Mouse (Mus musculus) frontal cortex, postnatal 14 days (tissue): ENCODE measurements at regions not wholly inside any gene's neighbourhood (a gene's known extent, or its start where the extent isn't known, plus 50 kb on each side); places are given as distances from the start of the nearest gene placed in this dataset.

Experiments used
- DNase-seq, 2 experiments: peaks; one replicate each; pipeline ENCODE4 v3.0.0; 2022; ENCODE audit warnings: low spot score in 2 of 2

DNA sequence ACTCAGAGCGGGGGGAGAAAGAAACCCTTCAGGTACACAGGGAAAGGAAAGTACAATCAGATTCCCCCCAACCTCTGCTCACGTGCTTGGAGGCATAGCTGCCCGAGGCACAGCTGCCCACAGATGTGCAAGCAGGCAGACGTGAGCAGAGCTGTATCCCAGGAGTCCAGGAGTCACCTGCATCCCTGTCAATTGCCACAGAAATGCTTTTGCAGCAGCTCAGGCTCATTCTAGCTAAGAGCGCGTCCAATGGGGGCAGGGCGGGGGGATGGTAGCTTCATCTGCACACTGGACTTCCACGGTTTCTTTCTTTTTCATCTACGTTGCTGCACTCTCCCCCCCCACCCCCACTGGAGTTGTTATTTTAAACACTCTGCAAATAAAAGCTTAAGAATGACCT is 66.0 kb upstream of the Fat4 start:
- DNase-seq: no peak

GRCm38 (mm10) chr3:38820315-38820714 is 66.4 kb upstream of the Fat4 start:
- peak; percentile 5 to 6 for DNase-seq

DNA sequence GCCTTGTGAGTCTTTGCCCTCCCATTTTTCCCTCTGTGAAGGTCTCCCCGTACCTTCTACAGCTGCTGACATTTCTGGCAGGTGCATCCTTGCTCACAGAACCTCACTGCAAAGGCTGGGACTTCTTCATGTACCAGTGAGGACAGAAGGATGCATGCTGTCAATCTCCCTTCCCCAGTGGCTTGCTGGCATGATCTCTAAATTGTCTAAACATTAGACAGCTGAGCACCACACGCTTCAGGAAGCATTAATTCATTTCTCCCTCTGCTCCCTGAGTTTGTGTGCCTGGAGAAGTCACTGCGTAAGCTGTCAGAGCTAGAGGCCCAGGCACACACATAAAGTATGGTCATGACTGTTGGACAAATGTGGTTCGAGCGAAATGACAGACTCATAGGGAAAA is 69.1 kb upstream of the Fat4 start:
- no peak for DNase-seq

- DNase-seq: no peak
These were observed 74.3 kb upstream of the Fat4 start for GRCm38 (mm10) chr3:38812457-38812856.

DNA sequence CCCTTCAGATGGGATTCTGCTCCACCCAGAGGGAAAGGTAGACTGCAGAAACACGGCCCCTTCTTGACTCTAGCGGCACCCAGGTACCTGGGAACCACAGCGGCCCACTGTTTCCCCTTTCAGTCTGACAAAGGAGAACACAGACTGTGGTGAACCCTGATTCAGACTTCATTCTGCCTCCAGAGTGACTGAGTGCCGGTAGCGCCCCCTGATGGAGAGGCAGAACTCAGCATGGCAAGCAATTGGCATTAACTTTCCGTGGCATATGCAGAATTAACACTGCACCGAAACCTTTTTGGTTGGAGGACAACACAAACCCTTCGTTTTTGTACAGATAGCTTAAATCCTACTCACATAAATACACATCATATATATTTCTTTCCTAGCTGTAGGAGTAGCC is 75.1 kb upstream of the Fat4 start:
- DNase-seq: no peak

DNA sequence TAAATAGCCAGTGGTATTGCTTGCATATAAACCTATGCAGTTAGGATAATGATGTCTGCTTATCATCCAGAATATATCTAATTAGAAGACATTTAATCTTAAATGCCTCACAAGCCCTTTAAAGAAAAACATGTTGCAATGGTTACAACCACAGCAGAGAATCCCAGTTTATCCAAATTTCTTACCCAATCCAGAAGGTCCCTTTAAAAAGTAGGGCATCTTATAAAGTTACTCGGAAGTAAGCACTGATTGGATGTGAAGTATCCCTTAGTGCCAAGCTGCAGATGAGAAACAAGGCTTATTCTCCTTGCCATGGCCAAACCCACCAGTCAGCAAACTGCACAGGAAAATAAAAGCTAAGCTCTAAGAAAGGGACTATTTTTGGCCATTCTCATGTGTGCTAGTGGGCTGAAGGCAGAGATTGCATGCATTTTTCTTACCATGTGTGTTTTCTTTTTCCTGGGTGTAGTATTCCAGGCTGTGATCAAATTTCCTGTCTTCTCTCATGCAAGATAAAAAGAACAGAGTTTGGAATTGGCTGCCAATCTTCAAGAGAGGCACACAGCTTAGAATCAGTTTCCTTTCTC is 80.2 kb upstream of the Fat4 start:
- DNase-seq: no peak

GRCm38 (mm10) chr3:38806036-38806435 is 80.7 kb upstream of the Fat4 start:
- DNase-seq: no peak

GRCm38 (mm10) chr3:38795646-38796301 is 91.0 kb upstream of the Fat4 start:
- DNase-seq: no peak

DNA sequence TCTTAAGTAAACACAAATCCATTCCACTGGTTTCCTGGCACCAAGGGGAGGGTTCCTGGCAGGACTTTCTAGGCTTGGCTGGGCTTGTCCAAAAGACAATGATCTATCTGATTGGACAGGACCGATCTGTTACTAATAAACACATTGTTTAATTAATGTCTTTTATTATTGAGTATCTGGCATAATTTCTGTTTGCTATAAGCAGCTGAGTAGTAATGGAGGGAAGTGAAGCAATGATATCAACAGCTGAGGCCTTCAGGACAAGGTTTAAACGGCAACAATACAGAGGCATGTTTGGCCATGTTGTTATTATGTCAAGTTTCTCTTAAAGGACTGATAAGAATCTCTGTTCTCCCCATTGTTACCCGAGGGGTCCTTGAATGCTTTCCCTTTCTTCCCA is 93.5 kb upstream of the Fat4 start:
- DNase-seq: no peak

DNA sequence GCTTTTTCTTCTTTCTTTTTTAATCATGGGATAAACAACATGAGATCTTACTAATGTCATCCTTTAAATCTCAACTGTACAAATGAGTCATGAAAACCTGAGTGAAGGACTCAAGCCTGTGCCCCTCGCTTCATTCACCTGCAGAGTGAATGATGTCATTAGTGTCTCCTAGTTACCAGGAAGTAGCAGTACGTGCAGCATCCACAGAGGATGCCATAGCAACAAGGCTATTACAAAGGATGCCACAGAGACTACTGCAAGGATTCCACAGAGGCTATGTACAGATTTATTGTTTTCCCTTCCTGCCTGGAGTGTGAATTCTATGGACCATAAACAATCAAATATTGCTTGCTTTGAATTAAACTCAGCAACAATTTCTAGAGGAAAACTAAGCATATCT is 98.0 kb upstream of the Fat4 start:
- no peak for DNase-seq

DNA sequence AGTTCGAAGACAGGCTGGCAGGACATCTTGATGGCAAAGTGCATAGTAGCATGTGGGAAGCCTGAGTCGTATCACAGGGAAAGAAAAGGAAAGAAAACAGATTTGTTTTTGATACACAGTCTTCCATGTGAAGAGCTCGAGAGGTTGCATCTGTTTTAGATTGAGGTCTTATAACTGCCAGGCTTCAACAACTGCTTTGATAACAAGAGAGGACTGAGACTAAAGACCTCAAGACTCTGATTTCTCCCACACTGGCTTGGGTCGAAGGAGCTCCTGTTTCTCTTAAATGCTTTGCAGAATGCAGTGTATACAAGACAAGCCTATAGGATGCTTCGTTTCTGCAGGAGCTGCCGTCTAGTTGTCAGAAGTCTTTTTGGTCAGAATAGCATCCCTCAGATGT is 103.0 kb upstream of the Fat4 start:
- no peak for DNase-seq

DNA sequence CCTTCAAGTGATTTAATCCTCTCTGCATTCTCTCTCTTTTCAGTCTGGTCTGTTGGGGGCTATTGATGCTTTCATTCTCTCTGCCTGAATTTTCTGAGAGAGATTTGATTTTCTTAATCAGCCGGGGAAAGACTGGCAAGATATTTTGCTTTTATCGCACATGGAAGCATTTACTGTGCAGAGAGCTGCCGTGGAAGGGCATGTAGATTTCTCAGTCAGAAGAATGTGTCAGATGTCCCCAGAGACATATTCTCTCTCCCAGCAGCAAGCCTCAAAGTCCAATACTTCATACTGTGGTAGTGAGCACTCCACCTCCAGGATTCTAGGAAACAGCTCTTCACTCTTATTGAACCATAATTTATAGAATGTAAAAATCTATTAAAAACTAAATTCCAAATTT is 103.7 kb upstream of the Fat4 start:
- DNase-seq: no peak

GRCm38 (mm10) chr3:38776743-38777366 is 109.9 kb upstream of the Fat4 start:
- no peak for DNase-seq

DNA sequence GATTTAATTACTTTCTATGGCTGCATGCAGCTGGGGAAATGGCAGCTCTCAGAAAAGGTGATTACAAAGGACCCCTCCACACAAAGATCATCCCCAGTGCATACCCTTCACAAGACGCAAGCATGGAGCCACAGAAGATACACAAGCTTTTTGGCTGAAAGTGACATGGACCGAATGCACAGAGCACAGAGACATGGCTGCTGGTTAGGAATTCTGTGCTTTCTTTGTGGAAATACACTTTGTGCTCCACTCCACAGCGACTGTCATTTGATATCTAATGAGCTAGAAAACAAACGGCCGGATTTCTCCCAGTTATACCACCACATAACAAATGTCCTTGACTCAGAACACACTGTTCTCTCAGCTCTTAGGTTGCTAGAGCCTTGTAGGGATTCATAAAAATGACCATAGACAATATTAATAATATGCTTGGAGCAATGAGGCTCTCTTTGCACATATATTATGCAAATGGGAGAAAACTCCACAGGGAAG is 132.1 kb upstream of the Fat4 start:
- no peak for DNase-seq

DNA sequence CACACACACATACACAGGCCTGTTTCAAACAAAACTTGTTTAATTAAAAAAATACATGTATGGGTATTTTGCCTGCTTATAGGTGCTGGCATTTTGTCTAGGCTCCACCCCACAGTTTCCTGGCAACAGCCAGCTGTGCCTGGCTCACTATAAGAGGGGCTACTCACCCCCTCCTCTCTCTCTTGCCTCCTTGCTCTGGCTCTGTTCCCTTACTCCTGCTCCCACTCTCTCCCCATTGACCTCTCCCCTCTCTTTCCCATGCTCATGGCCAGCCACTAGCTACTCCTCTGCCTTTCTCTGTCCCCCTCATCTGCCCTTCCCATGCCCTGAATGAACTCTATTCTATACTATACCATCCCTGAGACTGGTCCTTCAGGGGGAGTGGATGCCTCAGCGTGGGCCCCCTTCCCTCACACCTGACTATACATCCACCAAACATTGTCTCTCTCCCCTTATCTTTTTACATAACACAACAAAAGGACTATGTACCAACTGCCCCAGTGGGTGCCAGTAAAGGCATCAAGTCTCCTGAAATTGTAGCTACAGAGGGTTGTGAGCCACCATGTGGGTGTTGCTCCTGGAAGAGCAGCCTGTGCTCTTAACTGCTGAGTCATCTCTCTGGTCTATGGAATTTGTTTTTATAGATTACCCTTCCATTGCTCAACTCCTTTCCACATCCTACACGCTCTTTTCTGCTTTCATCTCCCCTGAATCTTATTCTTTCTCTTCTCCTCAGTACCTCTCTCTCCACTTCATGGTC is 133.1 kb upstream of the Fat4 start:
- no peak for DNase-seq

DNA sequence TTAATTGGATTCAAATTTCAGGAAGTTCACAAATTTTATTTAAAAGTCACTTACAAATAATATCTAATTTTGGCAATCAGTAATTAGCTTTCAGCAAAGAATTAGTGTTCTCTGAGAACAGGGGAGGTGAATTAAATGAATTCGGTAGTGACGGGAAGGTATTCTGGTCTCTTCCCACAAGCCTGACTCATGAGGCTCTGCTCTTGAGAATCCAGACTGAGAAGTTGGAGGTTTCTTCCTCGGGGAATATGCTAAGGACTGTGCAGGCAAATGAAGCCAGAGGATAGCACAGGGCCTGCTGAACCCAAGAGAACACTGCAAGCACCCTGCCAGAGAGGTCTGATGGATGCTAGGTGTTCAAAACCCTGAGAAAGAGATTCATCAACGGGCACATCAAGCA is 144.6 kb upstream of the Fat4 start:
- DNase-seq: no peak

GRCm38 (mm10) chr3:38722606-38723005 is 164.1 kb upstream of the Fat4 start:
- DNase-seq: no peak

DNA sequence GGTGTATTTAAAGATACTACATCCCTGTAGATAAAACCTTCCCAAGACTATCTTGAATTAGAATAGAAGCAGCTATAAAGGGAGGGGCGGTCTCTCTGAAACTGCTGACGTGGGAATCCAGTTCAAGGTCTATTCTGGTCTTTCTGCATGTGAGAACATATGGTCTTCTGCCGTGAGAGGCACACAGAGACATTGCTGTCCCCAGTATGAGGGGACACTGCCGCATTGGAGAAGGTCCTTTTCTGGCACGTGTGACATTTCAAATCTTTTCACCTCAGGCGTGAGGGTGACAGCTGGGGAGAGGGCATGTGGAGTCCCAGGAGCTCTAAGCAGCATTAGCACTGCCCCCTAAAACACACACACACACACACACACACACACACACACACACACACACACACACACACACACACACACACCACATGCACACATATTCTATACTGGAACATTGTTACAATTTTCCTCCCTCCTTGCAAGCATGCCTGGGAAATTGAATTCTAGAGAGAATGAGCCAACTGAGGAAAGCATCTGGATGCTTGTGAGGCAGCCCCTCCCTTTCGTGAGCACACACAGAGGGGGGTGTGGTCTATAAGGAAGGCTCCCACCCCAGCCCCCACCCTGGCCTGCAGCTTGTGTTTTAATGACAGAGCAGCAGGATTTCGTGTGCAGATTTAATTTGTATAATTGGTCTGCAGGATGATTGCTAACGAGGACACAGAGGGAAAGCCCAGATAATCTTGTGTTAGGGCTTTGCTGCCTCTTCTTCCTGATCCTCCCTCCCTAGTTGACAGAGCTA is 174.5 kb upstream of the Fat4 start:
- DNase-seq: no peak

DNA sequence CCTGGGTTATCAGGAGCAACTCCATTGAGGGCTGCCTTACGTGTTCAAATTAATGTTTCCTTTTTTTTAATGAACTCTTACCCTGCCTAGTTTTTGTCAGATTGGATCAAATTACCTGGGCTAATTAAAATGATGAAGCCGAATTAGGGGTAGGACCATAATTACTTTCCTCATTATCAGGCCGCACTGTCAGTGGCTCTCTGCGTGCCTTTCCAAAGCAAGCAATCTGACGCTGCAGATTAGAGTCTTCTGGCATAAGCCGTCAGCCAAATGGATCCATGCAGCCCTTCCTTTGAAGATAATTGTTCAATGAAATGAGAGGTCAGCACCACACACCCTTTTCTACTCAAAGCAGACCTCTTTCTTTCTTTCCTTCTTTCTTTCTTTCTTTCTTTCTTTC is 175.5 kb upstream of the Fat4 start:
- no peak for DNase-seq

DNA sequence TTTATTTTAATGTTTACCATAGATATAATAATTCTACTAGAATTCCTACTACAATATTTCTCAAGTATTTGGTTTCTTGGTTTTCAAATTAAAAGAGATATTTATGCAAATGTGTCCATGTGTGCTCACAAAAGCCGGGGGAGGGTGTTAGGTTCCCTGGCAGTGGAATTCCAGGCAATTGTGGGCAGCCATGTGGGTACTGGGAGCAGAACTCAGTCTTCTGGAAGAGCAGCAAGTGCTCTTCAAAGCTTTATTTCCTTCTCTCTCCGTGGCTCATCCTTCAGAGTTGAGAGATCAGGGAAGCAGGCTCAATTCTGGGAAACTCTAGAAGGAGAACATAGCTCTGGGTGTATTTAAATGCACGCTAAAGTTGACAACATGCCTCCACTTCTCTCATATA is 178.8 kb upstream of the Fat4 start:
- no peak for DNase-seq

GRCm38 (mm10) chr3:38699206-38699605 is 187.5 kb upstream of the Fat4 start:
- DNase-seq: no peak

DNA sequence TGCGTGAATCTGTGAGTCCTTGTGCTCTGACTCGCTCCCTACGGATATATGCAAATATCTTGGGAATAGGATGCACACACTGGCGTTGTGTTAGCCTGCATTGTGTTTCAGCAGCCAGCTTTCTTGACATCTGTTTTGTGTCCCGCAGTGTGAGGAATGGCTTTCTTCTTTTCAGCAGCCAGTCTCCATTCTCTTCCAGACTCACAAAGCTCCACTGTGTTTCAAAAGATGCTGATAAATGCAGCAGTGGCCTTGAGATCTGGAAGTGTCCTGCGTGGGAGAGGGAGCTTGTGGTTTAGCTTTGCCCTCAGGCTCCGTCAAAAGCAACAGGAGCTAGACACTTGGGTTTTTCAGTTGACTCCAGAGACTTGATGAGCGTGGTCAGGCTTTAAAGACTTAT is 188.9 kb upstream of the Fat4 start:
- DNase-seq: no peak
